Mouse (Mus musculus): ENCODE results near the gene Fbxw10. TPM values are rescaled to one million over a fixed set of nuclear protein-coding genes. Genes with fewer than 3 reads are reported as not detected.

The Fbxw10 gene
- total RNA-seq, 4 experiments from 2014 or later: 1.0 to 2.4 (median 1.8) TPM

DNA sequence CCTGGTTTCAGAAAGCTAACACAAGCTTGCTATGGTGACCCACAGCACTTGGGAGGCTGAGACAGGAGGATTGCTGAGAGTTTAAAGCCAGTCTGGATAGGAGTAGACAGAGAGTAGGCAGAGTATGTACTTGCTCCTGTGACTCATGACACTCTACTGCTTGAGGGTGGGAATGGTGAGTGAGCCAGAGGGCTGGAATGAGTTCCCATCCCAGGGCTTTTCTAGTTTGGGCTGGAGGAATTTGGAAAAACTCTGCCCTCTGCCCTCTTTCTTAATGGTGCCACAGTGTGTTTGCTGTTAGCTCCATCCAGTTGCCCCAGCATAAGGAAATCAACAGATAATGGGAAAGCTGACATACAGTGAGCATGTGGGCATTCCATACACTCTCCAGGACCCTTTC lies 15.0 kb upstream of the Fbxw10 start:
- DNase-seq (ENCODE audit: low spot score in 2 of 2): no peak

DNA sequence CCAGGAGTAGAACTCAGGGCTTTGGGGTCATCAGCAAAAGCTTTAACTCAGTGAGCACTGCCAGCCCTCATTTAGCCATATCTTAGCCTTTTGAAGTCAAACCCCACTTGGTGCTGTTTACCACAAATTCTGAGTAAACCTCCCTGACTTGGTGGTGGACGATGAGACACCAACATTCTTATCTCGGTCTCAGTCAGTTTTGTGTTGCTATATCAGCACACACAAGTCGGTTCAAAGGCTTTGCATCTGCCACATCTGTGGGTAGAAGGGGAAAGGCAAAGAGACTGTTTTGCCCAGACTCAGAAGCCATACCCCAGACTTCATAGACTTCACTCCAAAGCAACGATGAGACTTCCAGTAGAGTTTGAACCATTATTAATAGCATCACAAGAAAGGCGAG lies 2.3 kb upstream of the Fbxw10 start:
- DNase-seq (ENCODE audit: low spot score in 2 of 2): no peak

DNA sequence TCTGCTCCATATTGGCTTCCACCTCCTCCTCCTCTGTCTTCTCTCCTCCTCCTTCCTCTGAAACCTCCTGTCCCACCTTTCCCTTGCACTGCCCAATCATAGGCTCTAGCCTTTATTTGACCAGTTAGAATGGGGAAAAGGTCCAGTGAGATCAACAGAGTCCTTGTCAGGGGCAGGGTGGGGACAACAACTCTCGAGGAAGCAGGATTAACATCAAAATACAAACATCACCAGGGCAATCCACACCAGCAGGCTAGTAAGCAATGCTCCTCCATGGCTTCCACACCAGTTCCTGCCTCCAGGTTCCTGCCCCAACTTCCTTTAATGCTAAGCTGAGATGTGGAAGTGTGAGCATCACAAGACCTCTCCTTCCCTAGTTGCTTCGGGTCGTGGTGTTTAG lies 1.1 kb upstream of the Fbxw10 start:
- DNase-seq (ENCODE audit: low spot score in 2 of 2): no peak

DNA sequence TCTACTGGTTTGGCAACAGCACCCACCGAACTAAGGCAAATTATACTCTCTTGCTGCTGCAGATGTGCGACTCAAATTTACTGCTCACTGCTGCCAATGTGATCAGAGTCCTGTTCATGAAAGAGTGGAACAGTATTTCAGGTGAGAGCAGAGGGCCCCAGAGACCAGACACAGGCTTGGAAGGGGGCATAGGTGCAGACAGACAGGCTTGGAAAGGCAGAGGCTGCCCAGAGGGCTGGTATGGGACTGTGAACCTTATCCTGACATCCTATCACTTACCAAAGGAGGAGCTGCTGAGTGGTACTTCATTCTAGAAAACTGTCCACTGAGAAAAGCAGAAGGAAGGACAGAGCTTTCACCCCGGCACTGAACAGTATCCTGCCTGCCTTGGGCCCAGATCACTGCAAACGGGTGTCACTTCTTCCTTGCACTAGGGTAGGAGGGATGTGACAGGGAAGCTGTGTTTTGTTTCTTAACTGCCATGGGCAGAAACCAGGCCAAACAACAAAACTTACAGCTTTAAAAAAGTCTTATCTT lies 854 bp downstream of the Fbxw10 start:
- no peak for DNase-seq (ENCODE audit: low spot score in 2 of 2)

DNA sequence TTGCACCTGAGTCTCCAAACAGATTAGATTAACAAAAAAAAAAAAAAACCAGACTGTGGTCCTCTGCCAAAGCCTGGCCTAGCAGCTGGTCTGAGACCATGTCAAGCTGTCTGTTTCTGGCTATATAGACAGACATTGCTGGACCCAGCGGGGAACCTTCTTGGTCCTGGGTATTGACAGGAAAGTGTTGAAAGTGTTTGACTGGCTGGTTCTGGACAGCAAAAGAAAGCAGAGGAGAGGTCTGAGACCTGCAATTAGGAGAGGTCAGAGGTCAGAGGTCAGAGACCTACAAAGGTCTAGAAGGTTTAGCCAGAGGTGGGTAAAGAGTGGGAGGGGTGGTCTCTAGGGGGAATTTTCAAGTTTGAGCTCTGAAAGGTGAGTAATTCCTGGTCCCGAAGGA lies 1.4 kb downstream of the Fbxw10 start:
- no peak for DNase-seq (ENCODE audit: low spot score in 2 of 2)

GRCm38 (mm10) chr11:62851199-62851598 lies 4.3 kb downstream of the Fbxw10 start:
- peak in 1 of 2 experiments; percentile 10 for DNase-seq (ENCODE audit: low spot score in 2 of 2)

- no peak for DNase-seq (ENCODE audit: low spot score in 2 of 2)
Observed at GRCm38 (mm10) chr11:62853334-62853733, 6.5 kb downstream of the Fbxw10 start.

GRCm38 (mm10) chr11:62865562-62865961 lies 18.7 kb downstream of the Fbxw10 start:
- DNase-seq (ENCODE audit: low spot score in 2 of 2): no peak

DNA sequence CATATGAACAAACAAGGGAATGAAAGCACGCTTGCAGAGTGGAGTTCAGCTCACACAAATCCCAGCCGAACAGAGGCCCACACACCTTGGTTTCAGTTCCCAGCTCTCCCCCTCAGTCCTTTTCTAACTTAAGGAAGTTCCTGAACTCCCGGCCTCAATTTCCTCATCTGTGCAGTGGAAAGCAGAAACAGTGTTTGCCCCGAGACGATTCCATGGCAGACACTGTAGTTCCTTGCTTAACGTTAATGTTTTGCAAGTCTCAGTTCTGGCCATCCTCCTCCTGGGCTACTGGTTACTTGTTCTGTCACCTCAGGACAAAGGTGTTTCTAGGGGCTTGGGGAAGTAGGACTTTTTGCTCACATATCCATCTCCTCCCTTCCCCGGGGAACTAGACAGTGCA lies 19.8 kb downstream of the Fbxw10 start:
- no peak for DNase-seq (ENCODE audit: low spot score in 2 of 2)

DNA sequence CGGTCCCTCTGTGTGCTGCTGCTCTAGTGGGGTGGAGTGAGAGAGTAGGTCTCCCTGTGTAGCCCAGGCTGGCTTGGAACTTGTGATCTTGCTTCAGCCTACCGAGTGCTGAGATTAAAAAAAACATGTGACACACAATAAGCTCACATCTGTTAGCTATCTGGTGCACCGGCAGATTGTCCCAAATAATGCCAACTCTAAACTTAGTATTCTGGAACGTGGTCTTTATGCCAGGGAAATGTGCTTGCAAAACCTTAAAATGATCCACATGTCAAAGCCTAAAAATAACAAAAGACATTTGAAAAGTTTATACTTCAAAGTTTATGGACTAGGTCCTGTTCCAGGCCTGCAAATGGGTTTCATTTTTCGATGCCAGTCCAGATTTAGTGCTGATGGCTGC lies 22.3 kb downstream of the Fbxw10 start:
- peak in 1 of 2 experiments; percentile 33 for DNase-seq (ENCODE audit: low spot score in 2 of 2)

DNA sequence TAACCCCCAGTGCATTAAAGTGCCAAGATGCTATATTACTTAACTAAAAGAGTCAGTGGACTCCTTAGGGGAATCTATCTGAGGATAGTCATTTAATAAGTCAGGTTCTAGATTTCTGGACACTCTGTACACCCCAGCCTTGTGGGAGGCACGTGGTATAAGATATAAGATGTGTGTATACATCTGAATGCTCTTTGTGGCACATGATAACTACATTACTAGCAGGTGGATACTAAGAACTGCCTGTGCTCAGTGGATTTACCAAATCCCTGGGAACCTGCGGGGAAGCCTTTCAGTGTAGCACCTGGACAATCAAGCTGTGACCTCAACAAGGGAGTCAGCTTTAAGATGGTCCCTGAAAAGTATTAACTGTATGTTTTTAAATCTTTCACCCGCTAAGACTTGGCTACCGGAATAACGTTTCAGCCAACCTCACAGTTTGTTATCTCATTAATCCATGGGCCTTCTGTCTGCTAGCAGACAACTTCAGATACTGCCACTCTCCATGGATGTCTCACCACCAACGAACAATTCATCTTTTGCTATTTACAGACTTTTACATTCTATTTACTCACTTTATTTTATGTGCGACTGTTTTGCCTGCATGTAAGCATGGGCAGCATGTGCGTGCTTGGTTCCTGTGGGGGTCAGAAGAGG lies 23.0 kb downstream of the Fbxw10 start:
- no peak for DNase-seq (ENCODE audit: low spot score in 2 of 2)

DNA sequence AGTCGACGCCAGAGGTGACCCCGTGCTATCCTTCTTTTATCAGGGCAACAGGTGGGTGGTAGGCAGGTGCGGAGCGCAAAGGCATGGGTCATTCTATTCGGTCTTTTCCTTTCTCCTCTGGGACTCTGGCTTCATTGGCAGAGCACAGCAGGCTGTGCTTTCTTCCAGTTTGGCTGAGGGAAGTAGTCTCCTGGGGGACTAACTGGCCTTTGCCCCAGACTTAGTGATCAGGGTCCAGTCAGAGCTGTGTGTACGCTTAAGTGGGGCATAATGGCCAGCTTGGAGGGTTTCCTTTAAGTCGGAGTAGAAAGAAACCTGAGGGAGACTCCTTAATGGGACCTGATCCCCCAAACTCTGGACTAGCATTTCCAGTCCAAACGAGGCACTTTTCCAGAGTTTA lies 26.6 kb downstream of the Fbxw10 start:
- DNase-seq (ENCODE audit: low spot score in 2 of 2): no peak

GRCm38 (mm10) chr11:62875696-62876095 lies 28.8 kb downstream of the Fbxw10 start:
- no peak for DNase-seq (ENCODE audit: low spot score in 2 of 2)

GRCm38 (mm10) chr11:62876445-62876844 lies 29.6 kb downstream of the Fbxw10 start:
- no peak for DNase-seq (ENCODE audit: low spot score in 2 of 2)

GRCm38 (mm10) chr11:62877391-62877790 lies 30.5 kb downstream of the Fbxw10 start:
- no peak for DNase-seq (ENCODE audit: low spot score in 2 of 2)

DNA sequence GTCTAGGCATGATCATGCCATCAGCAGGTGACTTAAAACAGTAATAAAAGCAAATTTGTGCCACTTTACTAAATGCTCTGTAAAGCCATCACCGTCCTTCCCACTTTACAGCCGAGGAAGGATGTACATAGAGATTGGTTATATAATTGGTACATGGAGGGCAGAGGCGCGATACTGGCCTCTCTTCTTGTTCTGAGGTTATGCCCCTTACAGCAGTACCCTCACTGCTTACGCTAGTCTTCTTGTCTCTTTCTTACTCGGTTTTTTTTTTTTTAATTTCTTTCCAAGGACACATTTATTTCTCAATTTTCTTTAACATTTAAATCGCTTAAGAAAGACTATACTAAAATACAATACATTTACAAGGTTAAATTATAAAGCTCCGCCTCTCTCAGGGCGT lies 31.9 kb downstream of the Fbxw10 start:
- no peak for DNase-seq (ENCODE audit: low spot score in 2 of 2)

- peak; percentile 96 to 97 for DNase-seq (ENCODE audit: low spot score in 2 of 2)
Observed at GRCm38 (mm10) chr11:62879220-62880048, 32.6 kb downstream of the Fbxw10 start, which contains the start of gene Tvp23b. Gene Tvp23b (plus strand): TSS chr11:62879455.

DNA sequence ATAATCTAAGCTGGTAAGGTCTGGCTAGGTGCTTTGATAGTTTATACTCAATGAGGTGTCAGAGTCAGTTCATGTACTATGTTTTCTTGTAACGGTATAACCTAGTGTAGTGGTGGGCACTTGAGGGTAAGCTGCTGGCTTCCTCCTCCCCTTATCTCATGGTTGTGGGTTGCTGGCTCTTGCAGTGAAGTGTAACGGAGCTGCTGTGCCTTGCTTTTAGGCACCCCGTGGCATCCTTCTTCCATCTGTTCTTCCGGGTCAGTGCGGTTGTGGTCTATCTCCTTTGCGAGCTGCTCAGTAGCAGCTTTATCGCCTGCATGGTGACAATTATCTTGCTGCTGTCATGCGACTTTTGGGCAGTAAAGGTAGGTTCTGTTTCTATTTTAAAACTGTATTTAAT lies 36.5 kb downstream of the Fbxw10 start:
- DNase-seq (ENCODE audit: low spot score in 2 of 2): no peak

- no peak for DNase-seq (ENCODE audit: low spot score in 2 of 2)
Observed at GRCm38 (mm10) chr11:62885323-62885722, 38.5 kb downstream of the Fbxw10 start.

GRCm38 (mm10) chr11:62890796-62891195 lies 43.9 kb downstream of the Fbxw10 start:
- DNase-seq (ENCODE audit: low spot score in 2 of 2): no peak

DNA sequence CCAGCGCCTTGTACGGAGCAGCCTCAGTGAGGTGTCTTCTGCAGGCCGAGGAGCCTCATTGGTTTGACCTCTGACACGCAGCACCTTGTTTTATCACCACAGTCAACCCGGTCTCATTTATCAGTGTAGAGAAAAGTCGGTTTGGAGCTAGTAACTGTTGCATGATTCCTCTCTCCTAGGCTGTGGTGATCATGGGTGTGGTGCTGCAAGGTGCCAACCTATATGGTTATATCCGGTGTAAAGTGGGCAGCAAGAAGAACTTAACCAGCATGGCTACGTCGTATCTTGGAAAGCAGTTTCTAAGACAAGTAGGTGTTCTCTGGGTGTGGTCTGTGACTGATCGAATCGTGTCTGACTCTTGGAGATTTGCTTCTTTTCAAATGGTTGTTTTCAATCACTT lies 44.9 kb downstream of the Fbxw10 start:
- no peak for DNase-seq (ENCODE audit: low spot score in 2 of 2)

DNA sequence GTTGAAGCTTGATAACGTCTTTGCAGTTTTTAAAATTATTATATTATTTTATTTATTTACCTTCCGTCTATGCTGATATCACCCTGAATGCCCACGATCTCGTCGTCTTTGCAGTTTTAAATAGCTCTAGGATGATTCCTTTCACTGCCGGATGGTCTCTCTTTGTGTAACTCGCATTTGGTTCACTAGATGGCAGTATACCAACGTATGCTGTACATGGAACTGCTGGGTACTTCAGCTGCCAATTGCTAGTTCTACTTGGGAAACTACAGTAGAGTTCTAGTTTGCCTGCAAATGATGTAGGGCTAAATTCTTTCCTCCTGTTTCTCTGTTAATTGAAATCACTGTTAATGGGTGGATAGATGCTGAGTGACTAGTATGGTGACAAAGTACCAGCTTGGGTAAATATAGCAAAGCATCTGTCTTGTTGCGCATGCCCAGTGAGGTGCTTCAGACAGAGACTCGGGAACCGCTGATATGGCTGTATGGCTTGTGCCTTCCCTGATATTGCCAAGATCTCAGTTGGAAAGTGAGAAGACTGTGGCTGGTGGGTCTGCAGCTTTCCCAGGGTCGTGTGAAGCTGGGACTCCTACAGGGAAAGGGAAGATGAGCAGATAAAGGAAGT lies 54.9 kb downstream of the Fbxw10 start:
- DNase-seq (ENCODE audit: low spot score in 2 of 2): peak; percentile 59 to 75
